Mouse (Mus musculus): ENCODE measurements around the gene Sapcd2. TPM values are rescaled to one million over a fixed set of nuclear protein-coding genes. Genes with fewer than 3 reads are reported as not detected.

The Sapcd2 gene
- polyA plus RNA-seq, 1 experiment, result 0.20 TPM

- WGBS, result 7% methylated on average over 42 of the region's 42 CpGs
- no peaks in the 10 kb centered on the region for H3K27me3 ChIP-seq (replicated peaks; ENCODE audit: control insufficient read depth, insufficient read depth, low read length)
- no peaks in the 10 kb centered on the region for H3K36me3 ChIP-seq (ENCODE audit: control insufficient read depth, insufficient read depth, low read length)
- no peak for DNase-seq
- peak overlapping the region; percentile 51 for H3K4me3 ChIP-seq (ENCODE audit: insufficient read depth, low read depth, low read length)
- no peak overlapping the region for H3K27ac ChIP-seq (ENCODE audit: insufficient read depth, low read depth, low read length)
- no peaks in the 10 kb centered on the region for H3K4me1 ChIP-seq (ENCODE audit: control insufficient read depth, insufficient read depth, low read length)
- TF ChIP-seq CTCF (conservative IDR thresholded peaks at IDR 0.05; ENCODE audit: insufficient read depth, insufficient read length, low read depth, low read length), result no peak
- TF ChIP-seq POLR2A (IDR thresholded peaks at IDR 0.05; ENCODE audit: low read depth, low read length), result no peak
Observed at GRCm38 (mm10) chr2:25372644-25373391, 697 bp downstream of the Sapcd2 start.

GRCm38 (mm10) chr2:25373431-25373830 is 1.3 kb downstream of the Sapcd2 start:
- H3K27me3 ChIP-seq (replicated peaks; ENCODE audit: control insufficient read depth, insufficient read depth, low read length), result no peaks in the 10 kb centered on the region
- no peak overlapping the region for H3K4me3 ChIP-seq (ENCODE audit: insufficient read depth, low read depth, low read length)
- no peak overlapping the region for H3K27ac ChIP-seq (ENCODE audit: insufficient read depth, low read depth, low read length)
- no peak for DNase-seq
- no peaks in the 10 kb centered on the region for H3K36me3 ChIP-seq (ENCODE audit: control insufficient read depth, insufficient read depth, low read length)
- no peaks in the 10 kb centered on the region for H3K4me1 ChIP-seq (ENCODE audit: control insufficient read depth, insufficient read depth, low read length)
- WGBS, result 59% methylated on average over 2 of the region's 2 CpGs
- TF ChIP-seq CTCF (conservative IDR thresholded peaks at IDR 0.05; ENCODE audit: insufficient read depth, insufficient read length, low read depth, low read length) (no peak), POLR2A (IDR thresholded peaks at IDR 0.05; ENCODE audit: low read depth, low read length) (no peak)

- DNase-seq, result peak; percentile 72
- Histone ChIP-seq H3K4me3 (ENCODE audit: insufficient read depth, low read depth, low read length) (no peak overlapping the region), H3K27me3 (replicated peaks; ENCODE audit: control insufficient read depth, insufficient read depth, low read length) (no peaks in the 10 kb centered on the region), H3K4me1 (ENCODE audit: control insufficient read depth, insufficient read depth, low read length) (no peaks in the 10 kb centered on the region), H3K27ac (ENCODE audit: insufficient read depth, low read depth, low read length) (no peak overlapping the region), H3K36me3 (ENCODE audit: control insufficient read depth, insufficient read depth, low read length) (no peaks in the 10 kb centered on the region)
- TF ChIP-seq CTCF (conservative IDR thresholded peaks at IDR 0.05; ENCODE audit: insufficient read depth, insufficient read length, low read depth, low read length) (peak; percentile 71), POLR2A (IDR thresholded peaks at IDR 0.05; ENCODE audit: low read depth, low read length) (no peak)
- WGBS, result 62% methylated on average over 4 of the region's 4 CpGs
Observed at GRCm38 (mm10) chr2:25376589-25376988, 4.5 kb downstream of the Sapcd2 start.

GRCm38 (mm10) chr2:25384492-25384891 is 12.4 kb downstream of the Sapcd2 start:
- H3K27me3 ChIP-seq (replicated peaks; ENCODE audit: control insufficient read depth, insufficient read depth, low read length), result no peaks in the 10 kb centered on the region
- WGBS, result 90% methylated on average over 5 of the region's 5 CpGs
- no peak for DNase-seq

GRCm38 (mm10) chr2:25391266-25391665 is 19.1 kb downstream of the Sapcd2 start:
- Histone ChIP-seq H3K4me1 (ENCODE audit: control insufficient read depth, insufficient read depth, low read length) (peaks cover 5% of the 10 kb centered on the region; the same call in 1 of the 2 replicates), H3K36me3 (ENCODE audit: control insufficient read depth, insufficient read depth, low read length) (no peaks in the 10 kb centered on the region), H3K27me3 (replicated peaks; ENCODE audit: control insufficient read depth, insufficient read depth, low read length) (no peaks in the 10 kb centered on the region), H3K27ac (ENCODE audit: insufficient read depth, low read depth, low read length) (no peak overlapping the region), H3K4me3 (ENCODE audit: insufficient read depth, low read depth, low read length) (no peak overlapping the region)
- 76% methylated on average over 5 of the region's 5 CpGs for WGBS
- DNase-seq, result no peak
- no peak for TF ChIP-seq POLR2A (IDR thresholded peaks at IDR 0.05; ENCODE audit: low read depth, low read length)
- no peak for TF ChIP-seq CTCF (conservative IDR thresholded peaks at IDR 0.05; ENCODE audit: insufficient read depth, insufficient read length, low read depth, low read length)

More at GRCm38 (mm10) chr2:25384492-25384891, 12.4 kb downstream of the Sapcd2 start:
- Histone ChIP-seq H3K4me1 (ENCODE audit: control insufficient read depth, insufficient read depth, low read length) (no peaks in the 10 kb centered on the region; the same call in 1 of the 2 replicates), H3K4me3 (ENCODE audit: insufficient read depth, low read depth, low read length) (no peak overlapping the region), H3K27ac (ENCODE audit: insufficient read depth, low read depth, low read length) (no peak overlapping the region), H3K36me3 (ENCODE audit: control insufficient read depth, insufficient read depth, low read length) (no peaks in the 10 kb centered on the region)
- no peak for TF ChIP-seq CTCF (conservative IDR thresholded peaks at IDR 0.05; ENCODE audit: insufficient read depth, insufficient read length, low read depth, low read length)
- no peak for TF ChIP-seq POLR2A (IDR thresholded peaks at IDR 0.05; ENCODE audit: low read depth, low read length)

GRCm38 (mm10) chr2:25394281-25395221 is 22.4 kb downstream of the Sapcd2 start:
- WGBS, result 42% methylated on average over 3 of the region's 3 CpGs
- Histone ChIP-seq H3K36me3 (ENCODE audit: control insufficient read depth, insufficient read depth, low read length) (no peaks in the 10 kb centered on the region), H3K27ac (ENCODE audit: insufficient read depth, low read depth, low read length) (no peak overlapping the region), H3K4me1 (ENCODE audit: control insufficient read depth, insufficient read depth, low read length) (peaks cover 8% of the 10 kb centered on the region; the same call in 1 of the 2 replicates), H3K4me3 (ENCODE audit: insufficient read depth, low read depth, low read length) (no peak overlapping the region), H3K27me3 (replicated peaks; ENCODE audit: control insufficient read depth, insufficient read depth, low read length) (no peaks in the 10 kb centered on the region)
- peak; percentile 29 for DNase-seq
- TF ChIP-seq CTCF (conservative IDR thresholded peaks at IDR 0.05; ENCODE audit: insufficient read depth, insufficient read length, low read depth, low read length) (no peak), POLR2A (IDR thresholded peaks at IDR 0.05; ENCODE audit: low read depth, low read length) (no peak)

Measured in kidney, adult 2 months (tissue).